Mouse (Mus musculus) embryonic facial prominence, embryonic 15.5 days (tissue): ENCODE data around the gene Cacna1s. TPM values are rescaled to one million over a fixed set of nuclear protein-coding genes. Genes with fewer than 3 reads are reported as not detected.
A peak's percentile ranks its signal among the peaks of the same experiment; 100 is the strongest.

Source experiments
- ATAC-seq: fragments of 200-750 bp; cut with Nextera tagmentation; 2 replicates; pipeline ENCODE4 v1.8.0; 2017; ENCODE audit warnings: low read depth, moderate TSS enrichment; ENCODE audit not compliant: insufficient number of reproducible peaks, low FRiP score, low TSS enrichment
- H3K27ac ChIP-seq: fragments of 300-500 bp; sonication (generic); replicated peaks from 2 replicates; pipeline ENCODE4 v1.5.1; 2015; ENCODE audit warnings: mild to moderate bottlenecking, inconsistent platforms
- H3K27me3 ChIP-seq: fragments of 300-500 bp; sonication (generic); 2 replicates; pipeline ENCODE4 v1.6.1; 2015; ENCODE audit warnings: inconsistent platforms
- H3K36me3 ChIP-seq: fragments of 300-500 bp; sonication (generic); 2 replicates; pipeline ENCODE4 v1.6.1; 2015; ENCODE audit warnings: mild to moderate bottlenecking, inconsistent platforms
- H3K4me1 ChIP-seq: fragments of 300-500 bp; sonication (generic); 2 replicates; pipeline ENCODE4 v1.6.1; 2015; ENCODE audit warnings: inconsistent platforms
- H3K4me2 ChIP-seq: fragments of 300-500 bp; sonication (generic); replicated peaks from 2 replicates; pipeline ENCODE4 v1.6.1; 2015; ENCODE audit warnings: mild to moderate bottlenecking, inconsistent platforms
- H3K4me3 ChIP-seq: fragments of 300-500 bp; sonication (generic); replicated peaks from 2 replicates; pipeline ENCODE4 v1.5.1; 2015; ENCODE audit warnings: mild to moderate bottlenecking, inconsistent platforms
- H3K9ac ChIP-seq: fragments of 300-500 bp; sonication (generic); 2 replicates; pipeline ENCODE4 v1.6.1; 2015; ENCODE audit warnings: inconsistent platforms
- H3K9me3 ChIP-seq: fragments of 300-500 bp; sonication (generic); replicated peaks from 2 replicates; pipeline ENCODE4 v1.6.1; 2016; ENCODE audit warnings: inconsistent platforms
- WGBS: fragments of 180-500 bp; shearing (Covaris S2); methylation state at CpG from one replicate; pipeline ENCODE4 v1.1.7; 2015; 5-methylcytosine and 5-hydroxymethylcytosine counted together
- polyA plus RNA-seq: library from polyadenylated mRNA; unstranded; fragments of >200 nt; fragmentation: Nextera tagmentation; extraction: Ambion mirVana; gene quantifications from 2 replicates; pipeline ENCODE4 v1.2.1, GENCODE M21; 2015

Cacna1s gene
- polyA plus RNA-seq, 1 experiment from 2014 or later = 5.2 TPM

- peaks cover 90% of the 10 kb centered on the region for H3K36me3 ChIP-seq
- H3K4me1 ChIP-seq = peaks cover 13% of the 10 kb centered on the region
- H3K9ac ChIP-seq = no peak overlapping the region
- H3K4me3 ChIP-seq = no peak overlapping the region
- no peak for ATAC-seq
- H3K4me2 ChIP-seq = no peak overlapping the region
- H3K9me3 ChIP-seq = no peaks in the 10 kb centered on the region
- no peak overlapping the region for H3K27ac ChIP-seq
- WGBS = 46% methylated on average over 7 of the region's 7 CpGs
- H3K27me3 ChIP-seq = no peaks in the 10 kb centered on the region
Measured at GRCm38 (mm10) chr1:136030201-136030600, 22.3 kb upstream of the Cacna1s start.

- no peak for ATAC-seq
- no peaks in the 10 kb centered on the region for H3K27me3 ChIP-seq
- H3K4me1 ChIP-seq = peaks cover 13% of the 10 kb centered on the region
- peaks cover 80% of the 10 kb centered on the region for H3K36me3 ChIP-seq
- H3K9ac ChIP-seq = no peak overlapping the region
- no peak overlapping the region for H3K4me3 ChIP-seq
- H3K4me2 ChIP-seq = no peak overlapping the region
- no peaks in the 10 kb centered on the region for H3K9me3 ChIP-seq
- 79% methylated on average over 8 of the region's 8 CpGs for WGBS
- H3K27ac ChIP-seq = no peak overlapping the region
Measured at GRCm38 (mm10) chr1:136031697-136032096, 20.9 kb upstream of the Cacna1s start.

- Histone ChIP-seq H3K9ac (no peak overlapping the region), H3K4me2 (no peak overlapping the region), H3K36me3 (peaks cover 68% of the 10 kb centered on the region), H3K4me1 (peaks cover 13% of the 10 kb centered on the region), H3K9me3 (no peaks in the 10 kb centered on the region), H3K4me3 (no peak overlapping the region), H3K27ac (no peak overlapping the region), H3K27me3 (no peaks in the 10 kb centered on the region)
- 47% methylated on average over 7 of the region's 7 CpGs for WGBS
- no peak for ATAC-seq
Measured at GRCm38 (mm10) chr1:136032961-136033360, 19.6 kb upstream of the Cacna1s start.

- Histone ChIP-seq H3K4me1 (peaks cover 15% of the 10 kb centered on the region), H3K27me3 (no peaks in the 10 kb centered on the region), H3K9ac (no peak overlapping the region), H3K9me3 (no peaks in the 10 kb centered on the region), H3K4me3 (no peak overlapping the region), H3K36me3 (peaks cover 18% of the 10 kb centered on the region), H3K4me2 (no peak overlapping the region), H3K27ac (no peak overlapping the region)
- no peak for ATAC-seq
- 72% methylated on average over 5 of the region's 5 CpGs for WGBS
Measured at GRCm38 (mm10) chr1:136038746-136039538, 13.6 kb upstream of the Cacna1s start.

GRCm38 (mm10) chr1:136040452-136040851 is 12.1 kb upstream of the Cacna1s start:
- no peak overlapping the region for H3K4me3 ChIP-seq

GRCm38 (mm10) chr1:136040874-136041273 is 11.7 kb upstream of the Cacna1s start:
- Histone ChIP-seq H3K27ac (no peak overlapping the region), H3K4me2 (peak overlapping the region; percentile 27), H3K9me3 (no peaks in the 10 kb centered on the region), H3K36me3 (no peaks in the 10 kb centered on the region; the same call in 1 of the 2 replicates), H3K9ac (no peak overlapping the region), H3K27me3 (no peaks in the 10 kb centered on the region), H3K4me3 (no peak overlapping the region), H3K4me1 (peaks cover 15% of the 10 kb centered on the region)
- no peak for ATAC-seq
- WGBS = 27% methylated on average over 4 of the region's 4 CpGs

More at GRCm38 (mm10) chr1:136040452-136040851, 12.1 kb upstream of the Cacna1s start:
- no peak overlapping the region; the same call in 1 of the 2 replicates for H3K27ac ChIP-seq
- ATAC-seq = peak; percentile 56; the same call in 1 of the 2 replicates
- no peaks in the 10 kb centered on the region for H3K27me3 ChIP-seq
- H3K9me3 ChIP-seq = no peaks in the 10 kb centered on the region
- peak overlapping the region; percentile 27; the same call in 1 of the 2 replicates for H3K4me2 ChIP-seq
- 21% methylated on average over 11 of the region's 11 CpGs for WGBS
- peaks cover 2% of the 10 kb centered on the region; the same call in 1 of the 2 replicates for H3K36me3 ChIP-seq
- H3K4me1 ChIP-seq = peaks cover 15% of the 10 kb centered on the region
- no peak overlapping the region for H3K9ac ChIP-seq

- Histone ChIP-seq H3K4me1 (peaks cover 13% of the 10 kb centered on the region), H3K27ac (no peak overlapping the region), H3K4me3 (no peak overlapping the region), H3K4me2 (no peak overlapping the region), H3K36me3 (no peaks in the 10 kb centered on the region), H3K9me3 (no peaks in the 10 kb centered on the region), H3K27me3 (peaks cover 24% of the 10 kb centered on the region), H3K9ac (no peak overlapping the region)
- no peak for ATAC-seq
- 14% methylated on average over 4 of the region's 4 CpGs for WGBS
Measured at GRCm38 (mm10) chr1:136045774-136046173, 6.8 kb upstream of the Cacna1s start.

- Histone ChIP-seq H3K9ac (no peak overlapping the region), H3K4me1 (peaks cover 13% of the 10 kb centered on the region), H3K9me3 (no peaks in the 10 kb centered on the region), H3K4me2 (no peak overlapping the region), H3K27ac (no peak overlapping the region), H3K36me3 (no peaks in the 10 kb centered on the region), H3K27me3 (peaks cover 37% of the 10 kb centered on the region), H3K4me3 (no peak overlapping the region)
- WGBS = 5% methylated on average over 2 of the region's 2 CpGs
- ATAC-seq = no peak
Measured at GRCm38 (mm10) chr1:136047432-136047831, 5.1 kb upstream of the Cacna1s start.

- 71% methylated on average over 9 of the region's 9 CpGs for WGBS
- Histone ChIP-seq H3K9ac (no peak overlapping the region), H3K4me2 (no peak overlapping the region), H3K27ac (no peak overlapping the region), H3K27me3 (peaks cover 39% of the 10 kb centered on the region), H3K4me3 (no peak overlapping the region), H3K36me3 (no peaks in the 10 kb centered on the region), H3K9me3 (no peaks in the 10 kb centered on the region), H3K4me1 (peaks cover 13% of the 10 kb centered on the region)
- no peak for ATAC-seq
Measured at GRCm38 (mm10) chr1:136047894-136048293, 4.7 kb upstream of the Cacna1s start.

GRCm38 (mm10) chr1:136050312-136051012 is 2.1 kb upstream of the Cacna1s start, which contains the start of gene Ascl5:
TSS of gene Ascl5 (plus strand) at chr1:136050804.
- peaks cover 39% of the 10 kb centered on the region for H3K27me3 ChIP-seq
- 20% methylated on average over 29 of the region's 29 CpGs for WGBS
- no peak for ATAC-seq

GRCm38 (mm10) chr1:136051013-136051315 is 1.6 kb upstream of the Cacna1s start:
- peak overlapping the region; percentile 59 for H3K4me2 ChIP-seq
- WGBS = 1% methylated on average over 36 of the region's 36 CpGs
- ATAC-seq = no peak
- H3K27ac ChIP-seq = no peak overlapping the region
- no peaks in the 10 kb centered on the region for H3K9me3 ChIP-seq
- H3K27me3 ChIP-seq = peaks cover 39% of the 10 kb centered on the region
- H3K4me3 ChIP-seq = peak overlapping the region; percentile 38
- no peak overlapping the region for H3K9ac ChIP-seq
- H3K36me3 ChIP-seq = no peaks in the 10 kb centered on the region
- peaks cover 13% of the 10 kb centered on the region for H3K4me1 ChIP-seq

More at GRCm38 (mm10) chr1:136050312-136051012, 2.1 kb upstream of the Cacna1s start, which contains the start of gene Ascl5:
- no peaks in the 10 kb centered on the region for H3K9me3 ChIP-seq
- peaks cover 13% of the 10 kb centered on the region for H3K4me1 ChIP-seq
- no peak within 1 kb of the TSS for H3K9ac ChIP-seq
- H3K36me3 ChIP-seq = no peaks in the 10 kb centered on the region
- H3K27ac ChIP-seq = no peak within 1 kb of the TSS
- H3K4me3 ChIP-seq = peak within 1 kb of the TSS; percentile 38
- peak within 1 kb of the TSS; percentile 59 for H3K4me2 ChIP-seq
